Mouse (Mus musculus): ENCODE data around the gene Dusp7.
A peak's percentile ranks its signal among the peaks of the same experiment; 100 is the strongest.

Gene Dusp7

GRCm38 (mm10) chr9:106420608-106421007 is 52.2 kb downstream of the Dusp7 start:
- DNase-seq (ENCODE audit: low spot score in 2 of 2), result no peak

GRCm38 (mm10) chr9:106421033-106421864 is 52.8 kb downstream of the Dusp7 start:
- no peak for DNase-seq (ENCODE audit: low spot score in 2 of 2)

GRCm38 (mm10) chr9:106421865-106422160 is 53.4 kb downstream of the Dusp7 start:
- peak; percentile 83 to 88 for DNase-seq (ENCODE audit: low spot score in 2 of 2)
